In genomic region chrX:169691675-169692074, GRCm38 (mm10) we compare ENCODE assay signal across 17 mouse cellular contexts. TPM values are rescaled to one million over a fixed set of nuclear protein-coding genes. Genes with fewer than 3 reads are reported as not detected.
A peak's percentile ranks its signal among the peaks of the same experiment; 100 is the strongest.
DNase-seq lines count a peak whose midpoint lies in the region; ATAC-seq and TF ChIP-seq lines count a peak whose summit lies in the region.
"Had no signal": no experiment of that assay in that cellular context is flagged by ENCODE, and none has a peak within 500 bp of the region (broad histone marks: within the 10 kb centered on the region; RNA-seq: fewer than 3 reads in every experiment).

No protein-coding gene starts in this region.

- H3K9ac ChIP-seq in forebrain, postnatal 0 days: no peak overlapping the region
- no peak overlapping the region for H3K9ac ChIP-seq in forebrain, embryonic 12.5 days
- H3K9ac ChIP-seq in heart, embryonic 16.5 days (ENCODE audit: low read length): no peak overlapping the region
- H3K9ac ChIP-seq: forebrain, embryonic 13.5 days; lung, embryonic 15.5 days; midbrain, embryonic 15.5 days had no signal

- H3K4me3 ChIP-seq in forebrain, postnatal 0 days (ENCODE audit: low read depth, low read length): no peak overlapping the region
- H3K4me3 ChIP-seq in forebrain, embryonic 12.5 days (replicated peaks): no peak overlapping the region
- no peak overlapping the region for H3K4me3 ChIP-seq in heart, embryonic 16.5 days (ENCODE audit: low read length)
- H3K4me3 ChIP-seq: forebrain, embryonic 13.5 days; lung, embryonic 15.5 days; midbrain, embryonic 15.5 days had no signal

- H3K4me1 ChIP-seq in forebrain, postnatal 0 days (ENCODE audit: insufficient read depth): no peaks in the 10 kb centered on the region
- no peaks in the 10 kb centered on the region for H3K4me1 ChIP-seq in forebrain, embryonic 12.5 days
- H3K4me1 ChIP-seq in heart, embryonic 16.5 days (ENCODE audit: control insufficient read depth, insufficient read depth, low read length): peaks cover 6% of the 10 kb centered on the region
- H3K4me1 ChIP-seq: forebrain, embryonic 13.5 days; lung, embryonic 15.5 days; midbrain, embryonic 15.5 days had no signal

- no peak overlapping the region for H3K4me2 ChIP-seq in forebrain, postnatal 0 days (ENCODE audit: low read depth)
- no peak overlapping the region for H3K4me2 ChIP-seq in forebrain, embryonic 12.5 days
- peak overlapping the region; percentile 1; the same call in 1 of the 2 replicates for H3K4me2 ChIP-seq in heart, embryonic 16.5 days (ENCODE audit: low read depth, low read length)
- H3K4me2 ChIP-seq: forebrain, embryonic 13.5 days; lung, embryonic 15.5 days; midbrain, embryonic 15.5 days had no signal

- WGBS in forebrain, postnatal 0 days: 36% methylated on average over 2 of the region's 2 CpGs
- WGBS in forebrain, embryonic 12.5 days: 41% methylated on average over 2 of the region's 2 CpGs
- WGBS in heart, embryonic 16.5 days: 45% methylated on average over 2 of the region's 2 CpGs

- H3K36me3 ChIP-seq in forebrain, postnatal 0 days (ENCODE audit: insufficient read depth): no peaks in the 10 kb centered on the region
- no peaks in the 10 kb centered on the region for H3K36me3 ChIP-seq in forebrain, embryonic 12.5 days (replicated peaks)
- no peaks in the 10 kb centered on the region for H3K36me3 ChIP-seq in heart, embryonic 16.5 days (ENCODE audit: control insufficient read depth, insufficient read depth)
- H3K36me3 ChIP-seq: lung, embryonic 15.5 days; midbrain, embryonic 15.5 days had no signal

- H3K9me3 ChIP-seq in forebrain, postnatal 0 days (ENCODE audit: low read length): no peaks in the 10 kb centered on the region
- H3K9me3 ChIP-seq in forebrain, embryonic 12.5 days: no peaks in the 10 kb centered on the region
- no peaks in the 10 kb centered on the region for H3K9me3 ChIP-seq in heart, embryonic 16.5 days (replicated peaks; ENCODE audit: control insufficient read depth, low read length)
- H3K9me3 ChIP-seq: forebrain, embryonic 13.5 days; lung, embryonic 15.5 days; midbrain, embryonic 15.5 days had no signal

- H3K27ac ChIP-seq in forebrain, postnatal 0 days (ENCODE audit: low read depth, low read length): no peak overlapping the region
- H3K27ac ChIP-seq in forebrain, embryonic 12.5 days: no peak overlapping the region
- H3K27ac ChIP-seq in heart, embryonic 16.5 days (ENCODE audit: low read length): peak overlapping the region; percentile 65
- H3K27ac ChIP-seq: forebrain, embryonic 13.5 days; hindbrain, postnatal 0 days; lung, embryonic 15.5 days; midbrain, embryonic 15.5 days had no signal

- ATAC-seq in forebrain, postnatal 0 days: peak; percentile 18; the same call in 1 of the 2 replicates
- ATAC-seq in forebrain, embryonic 12.5 days (ENCODE audit: low FRiP score): no peak
- ATAC-seq in heart, embryonic 16.5 days (replicated peaks; ENCODE audit: extremely low read depth, insufficient read depth, low FRiP score): no peak
- ATAC-seq: forebrain, embryonic 13.5 days; hindbrain, postnatal 0 days; midbrain, embryonic 15.5 days had no signal

- no peaks in the 10 kb centered on the region for H3K27me3 ChIP-seq in forebrain, postnatal 0 days (ENCODE audit: insufficient read depth, low read length)
- peaks cover 38% of the 10 kb centered on the region for H3K27me3 ChIP-seq in forebrain, embryonic 12.5 days
- H3K27me3 ChIP-seq in heart, embryonic 16.5 days (ENCODE audit: control insufficient read depth, insufficient read depth, low read length): no peaks in the 10 kb centered on the region

- no peak for TF ChIP-seq CTCF in forebrain, postnatal 0 days (IDR thresholded peaks at IDR 0.05; ENCODE audit: low read depth)

- DNase-seq in forebrain, postnatal 0 days: no peak
- DNase-seq in retina, postnatal 1 day: peak; percentile 2
- DNase-seq in retina, embryonic 14.5 days (ENCODE audit: low spot score): no peak
- no peak for DNase-seq in cerebellum, postnatal 25 days
- DNase-seq in layer of hippocampus, adult 18-20 months (ENCODE audit: low spot score in 2 of 2): no peak
- no peak for DNase-seq in spleen, postnatal 10 days (ENCODE audit: low spot score in 2 of 2)
- DNase-seq: adrenal gland, postnatal 25 days; kidney, adult 18-20 months; kidney, postnatal 4 days; layer of hippocampus, postnatal 36 days; right cerebral cortex, postnatal 25 days had no signal

RNA-seq across cellular contexts. Expression of gene Mid1, which starts 6.7 kb away (rescaled TPM):
- 5.5 and 5.7 TPM in 2 replicates for total RNA-seq in forebrain, postnatal 0 days (2014; rRNA removed)
- polyA plus RNA-seq in forebrain, postnatal 0 days (2015; fragmentation: Nextera tagmentation; extraction: Ambion mirVana): 2.8 and 4.2 TPM in 2 replicates
- 16.2 and 19.0 TPM in 2 replicates for polyA plus RNA-seq in forebrain, embryonic 12.5 days (2016; fragmentation: Nextera tagmentation; extraction: Ambion mirVana)
- 6.2 and 6.7 TPM in 2 replicates for polyA plus RNA-seq in heart, embryonic 16.5 days (2015; fragmentation: Nextera tagmentation; extraction: Ambion mirVana)
- 10 to 100 TPM in 1 of 2 experiments, 1 to 10 TPM in 1; 5.8 to 12.4 TPM for total RNA-seq in layer of hippocampus, adult 18-20 months (2021)
